Mouse (Mus musculus): ENCODE measurements around the gene Slc22a6. TPM values are rescaled to one million over a fixed set of nuclear protein-coding genes. Genes with fewer than 3 reads are reported as not detected.

The Slc22a6 gene
- total and polyA plus RNA-seq, 3 experiments, result not detected

- H3K9me3 ChIP-seq (replicated peaks; ENCODE audit: insufficient read depth, low read length), result no peaks in the 10 kb centered on the region
- no peaks in the 10 kb centered on the region for H3K79me2 ChIP-seq (ENCODE audit: control insufficient read depth, insufficient read depth, low read length, poor library complexity)
- no peak overlapping the region for H3K4me3 ChIP-seq (ENCODE audit: control insufficient read depth in 1 of 2, insufficient read depth in 1 of 2, low read depth in 2 of 2, low read length in 2 of 2)
- DNase-seq (ENCODE audit: low read depth, low spot score), result no peak
- peaks cover 0 to 3% of the 10 kb centered on the region in 2 experiments; a peak in 3 of 4 replicates for H3K4me1 ChIP-seq (ENCODE audit: control insufficient read depth in 1 of 2, insufficient read depth in 2 of 2, low read length in 2 of 2)
- no peak overlapping the region for H3K9ac ChIP-seq (ENCODE audit: control insufficient read depth, low read depth, low read length, poor library complexity, severe bottlenecking)
- H3K27ac ChIP-seq (ENCODE audit: control insufficient read depth, low read depth, low read length), result no peak overlapping the region
- no peaks in the 10 kb centered on the region for H3K27me3 ChIP-seq (ENCODE audit: control insufficient read depth in 1 of 2, insufficient read depth in 2 of 2, low read length in 2 of 2)
- TF ChIP-seq MYB (IDR thresholded peaks at IDR 0.05; ENCODE audit: low read depth, low read length), result no peak
- no peak for TF ChIP-seq USF1 (IDR thresholded peaks at IDR 0.05; ENCODE audit: low read depth, low read length)
- TF ChIP-seq POLR2AphosphoS2 (IDR thresholded peaks at IDR 0.05; ENCODE audit: low read length), result no peak
- TF ChIP-seq ZC3H11A (IDR thresholded peaks at IDR 0.05; ENCODE audit: low read depth, low read length), result no peak
- TF ChIP-seq RAD21 (IDR thresholded peaks at IDR 0.05; ENCODE audit: low read depth, low read length), result no peak
- no peak for TF ChIP-seq TBP (IDR thresholded peaks at IDR 0.05; ENCODE audit: low read depth, low read length)
- TF ChIP-seq BHLHE40 (IDR thresholded peaks at IDR 0.05; ENCODE audit: borderline replicate concordance, low read depth, low read length), result no peak
- TF ChIP-seq JUND (IDR thresholded peaks at IDR 0.05; ENCODE audit: low read depth, low read length), result no peak
- no peak for TF ChIP-seq GABPA (IDR thresholded peaks at IDR 0.05; ENCODE audit: low read depth, low read length)
- H3K36me3 ChIP-seq (ENCODE audit: control insufficient read depth in 1 of 2, insufficient read depth in 2 of 2, low read length in 2 of 2), result no peaks in the 10 kb centered on the region; a peak in 1 of 4 replicates
Observed at GRCm38 (mm10) chr19:8585899-8586298, 31.9 kb upstream of the Slc22a6 start.

GRCm38 (mm10) chr19:8586350-8586749 is 31.5 kb upstream of the Slc22a6 start:
- no peaks in the 10 kb centered on the region; a peak in 1 of 4 replicates for H3K36me3 ChIP-seq (ENCODE audit: control insufficient read depth in 1 of 2, insufficient read depth in 2 of 2, low read length in 2 of 2)
- no peak overlapping the region for H3K9ac ChIP-seq (ENCODE audit: control insufficient read depth, low read depth, low read length, poor library complexity, severe bottlenecking)
- H3K79me2 ChIP-seq (ENCODE audit: control insufficient read depth, insufficient read depth, low read length, poor library complexity), result no peaks in the 10 kb centered on the region
- TF ChIP-seq SIN3A (IDR thresholded peaks at IDR 0.05; ENCODE audit: low read length) (no peak), KAT2A (conservative IDR thresholded peaks at IDR 0.05; ENCODE audit: low read depth, low read length) (no peak), UBTF (IDR thresholded peaks at IDR 0.05; ENCODE audit: borderline replicate concordance, insufficient read depth, low read depth, low read length) (no peak), MAFK (IDR thresholded peaks at IDR 0.05; ENCODE audit: borderline replicate concordance, low read depth, low read length) (no peak), USF1 (IDR thresholded peaks at IDR 0.05; ENCODE audit: low read depth, low read length) (no peak), POLR2A (IDR thresholded peaks at IDR 0.05; ENCODE audit: control insufficient read depth in 1 of 2, insufficient read depth in 1 of 2, low read depth in 1 of 2, low read length in 2 of 2, poor library complexity in 1 of 2) (no peak), POLR2AphosphoS2 (IDR thresholded peaks at IDR 0.05; ENCODE audit: low read length) (no peak), MXI1 (IDR thresholded peaks at IDR 0.05; ENCODE audit: low read depth, low read length) (no peak), GATA1 (IDR thresholded peaks at IDR 0.05; ENCODE audit: low read depth, low read length) (no peak), ZNF384 (IDR thresholded peaks at IDR 0.05; ENCODE audit: low read depth, low read length) (no peak), CTCF (IDR thresholded peaks at IDR 0.05 in 2 of 3, conservative IDR thresholded peaks at IDR 0.05 in 1 of 3; ENCODE audit: control insufficient read depth in 1 of 3, insufficient read depth in 1 of 3, low read depth in 2 of 3, low read length in 3 of 3, poor library complexity in 1 of 3, severe bottlenecking in 1 of 3) (no peak), NRF1 (IDR thresholded peaks at IDR 0.05; ENCODE audit: insufficient read depth, low read depth, low read length, poor library complexity, severe bottlenecking) (no peak), MYB (IDR thresholded peaks at IDR 0.05; ENCODE audit: low read depth, low read length) (no peak), RAD21 (IDR thresholded peaks at IDR 0.05; ENCODE audit: low read depth, low read length) (no peak), E2F4 (IDR thresholded peaks at IDR 0.05; ENCODE audit: borderline replicate concordance, low read depth, low read length) (no peak), GABPA (IDR thresholded peaks at IDR 0.05; ENCODE audit: low read depth, low read length) (no peak), NELFE (IDR thresholded peaks at IDR 0.05; ENCODE audit: low read depth, low read length) (no peak), ZKSCAN1 (IDR thresholded peaks at IDR 0.05; ENCODE audit: low read depth, low read length) (no peak), MYC (IDR thresholded peaks at IDR 0.05; ENCODE audit: low read depth, low read length) (no peak)
- no peak overlapping the region for H3K27ac ChIP-seq (ENCODE audit: control insufficient read depth, low read depth, low read length)
- no peaks in the 10 kb centered on the region for H3K9me3 ChIP-seq (replicated peaks; ENCODE audit: insufficient read depth, low read length)
- H3K27me3 ChIP-seq (ENCODE audit: control insufficient read depth in 1 of 2, insufficient read depth in 2 of 2, low read length in 2 of 2), result no peaks in the 10 kb centered on the region
- DNase-seq (ENCODE audit: low read depth, low spot score), result no peak
- H3K4me1 ChIP-seq (ENCODE audit: control insufficient read depth in 1 of 2, insufficient read depth in 2 of 2, low read length in 2 of 2), result peaks cover 0 to 3% of the 10 kb centered on the region in 2 experiments; a peak in 3 of 4 replicates
- no peak overlapping the region for H3K4me3 ChIP-seq (ENCODE audit: control insufficient read depth in 1 of 2, insufficient read depth in 1 of 2, low read depth in 2 of 2, low read length in 2 of 2)
